Comparison of ENCODE assay signal across 10 mouse cellular contexts in genomic region chrX:155375458-155375857, GRCm38 (mm10). TPM values are rescaled to one million over a fixed set of nuclear protein-coding genes. Genes with fewer than 3 reads are reported as not detected.
A peak's percentile ranks its signal among the peaks of the same experiment; 100 is the strongest.
DNase-seq lines count a peak whose midpoint lies in the region; ATAC-seq and TF ChIP-seq lines count a peak whose summit lies in the region.
"Had no signal": no experiment of that assay in that cellular context is flagged by ENCODE, and none has a peak within 500 bp of the region (broad histone marks: within the 10 kb centered on the region; RNA-seq: fewer than 3 reads in every experiment).

No protein-coding gene starts in this region.

- no peak for ATAC-seq in intestine, postnatal 0 days
- no peak for ATAC-seq in intestine, embryonic 16.5 days
- ATAC-seq in erythroblast, adult 5-6 weeks (replicated peaks; ENCODE audit: low FRiP score, poor library complexity, severe bottlenecking): no peak

- no peaks in the 10 kb centered on the region for H3K27me3 ChIP-seq in cerebellum, adult 2 months (ENCODE audit: control insufficient read depth, insufficient read depth, low read length)
- H3K27me3 ChIP-seq in intestine, postnatal 0 days (replicated peaks; ENCODE audit: control insufficient read depth, insufficient read depth, low read length): no peaks in the 10 kb centered on the region
- H3K27me3 ChIP-seq in intestine, embryonic 16.5 days (replicated peaks; ENCODE audit: control insufficient read depth, insufficient read depth, low read length): no peaks in the 10 kb centered on the region

- WGBS in cerebellum, adult 2 months: 18% methylated on average over 1 of the region's 1 CpGs
- 28% methylated on average over 1 of the region's 1 CpGs for WGBS in intestine, postnatal 0 days
- 16% methylated on average over 1 of the region's 1 CpGs for WGBS in intestine, embryonic 16.5 days

- no peaks in the 10 kb centered on the region for H3K36me3 ChIP-seq in intestine, postnatal 0 days (ENCODE audit: control insufficient read depth, insufficient read depth)
- H3K36me3 ChIP-seq in intestine, embryonic 16.5 days (ENCODE audit: control insufficient read depth, insufficient read depth, low read length): no peaks in the 10 kb centered on the region
- H3K36me3 ChIP-seq: heart, embryonic 10.5 days had no signal

- no peaks in the 10 kb centered on the region for H3K4me1 ChIP-seq in cerebellum, adult 2 months (ENCODE audit: control insufficient read depth, insufficient read depth, low read length)
- no peaks in the 10 kb centered on the region for H3K4me1 ChIP-seq in intestine, postnatal 0 days (replicated peaks; ENCODE audit: control insufficient read depth, insufficient read depth, low read length)
- H3K4me1 ChIP-seq in intestine, embryonic 16.5 days (ENCODE audit: control insufficient read depth, insufficient read depth, low read length): no peaks in the 10 kb centered on the region
- H3K4me1 ChIP-seq: heart, embryonic 10.5 days had no signal

- no peaks in the 10 kb centered on the region for H3K9me3 ChIP-seq in intestine, postnatal 0 days (ENCODE audit: control insufficient read depth)
- H3K9me3 ChIP-seq in intestine, embryonic 16.5 days (ENCODE audit: control insufficient read depth, low read length): no peaks in the 10 kb centered on the region
- H3K9me3 ChIP-seq: heart, embryonic 10.5 days had no signal

- no peak for TF ChIP-seq POLR2A in cerebellum, adult 2 months (IDR thresholded peaks at IDR 0.05; ENCODE audit: borderline replicate concordance, insufficient read depth, low read length)

- H3K27ac ChIP-seq in cerebellum, adult 2 months (ENCODE audit: insufficient read depth, low read length): no peak overlapping the region
- H3K27ac ChIP-seq in intestine, postnatal 0 days (ENCODE audit: low read depth, low read length): no peak overlapping the region
- H3K27ac ChIP-seq in intestine, embryonic 16.5 days (ENCODE audit: low read length): no peak overlapping the region
- H3K27ac ChIP-seq: heart, embryonic 10.5 days had no signal

- no peak overlapping the region for H3K4me2 ChIP-seq in intestine, postnatal 0 days (replicated peaks; ENCODE audit: low read depth)
- H3K4me2 ChIP-seq in intestine, embryonic 16.5 days (ENCODE audit: low read depth, low read length): no peak overlapping the region

- TF ChIP-seq CTCF in cerebellum, adult 2 months (IDR thresholded peaks at IDR 0.05; ENCODE audit: borderline replicate concordance, insufficient read depth, low read depth, low read length): peak; percentile 1; the same call in 1 of the 2 replicates
- TF ChIP-seq CTCF in intestine, postnatal 0 days (IDR thresholded peaks at IDR 0.05; ENCODE audit: low read depth): peak; percentile 60

- peak in 1 of 2 experiments; percentile 21 for DNase-seq in cerebellum, adult 2 months
- DNase-seq in cerebellum, postnatal 4 days (ENCODE audit: low spot score in 2 of 2): no peak
- peak; percentile 37 for DNase-seq in 416B (ENCODE audit: low read depth)
- DNase-seq in embryo, embryonic 10.5 days (ENCODE audit: low spot score): peak; percentile 5
- no peak for DNase-seq in thymus, postnatal 36 days
- DNase-seq: B cell, adult 2 months had no signal

- no peak overlapping the region for H3K4me3 ChIP-seq in cerebellum, adult 2 months (replicated peaks; ENCODE audit: insufficient read depth, low read depth, low read length)
- H3K4me3 ChIP-seq in intestine, postnatal 0 days (ENCODE audit: low read depth, low read length): no peak overlapping the region
- H3K4me3 ChIP-seq in intestine, embryonic 16.5 days (ENCODE audit: low read length): no peak overlapping the region
- H3K4me3 ChIP-seq: heart, embryonic 10.5 days had no signal

- no peak overlapping the region for H3K9ac ChIP-seq in intestine, postnatal 0 days (ENCODE audit: low read depth, low read length)
- no peak overlapping the region for H3K9ac ChIP-seq in intestine, embryonic 16.5 days (ENCODE audit: low read depth, low read length)

RNA-seq across cellular contexts. Expression of gene Prdx4, which starts 34.9 kb away (rescaled TPM):
- polyA plus RNA-seq in cerebellum, adult 2 months (2012; rRNA removed): 40.7 and 41.8 TPM in 2 replicates
- polyA plus RNA-seq in intestine, postnatal 0 days (2015; fragmentation: Nextera tagmentation; extraction: Ambion mirVana): 107 and 117 TPM in 2 replicates
- polyA plus RNA-seq in intestine, embryonic 16.5 days (2015; fragmentation: Nextera tagmentation; extraction: Ambion mirVana): 185 and 202 TPM in 2 replicates
- 13.0 and 15.0 TPM in 2 replicates for total RNA-seq in erythroblast, adult 5-6 weeks (2015; ENCODE audit: low replicate concordance)
- total RNA-seq in erythroblast, adult 5-6 weeks (2017; ENCODE audit: low replicate concordance): 9.1 and 10.6 TPM in 2 replicates

Comparison
In these comparisons a context has a peak if more than half of its experiments do, and no peak if none do; other contexts are left out.
1. DNase-seq: peak in 416B (single experiment) and embryo, embryonic 10.5 days (single experiment); none in cerebellum, postnatal 4 days (0 of 2) and thymus, postnatal 36 days (0 of 2).